Mouse (Mus musculus) hindbrain, embryonic 15.5 days (tissue): Measurements from ENCODE around the gene Cadps2. TPM values are rescaled to one million over a fixed set of nuclear protein-coding genes. Genes with fewer than 3 reads are reported as not detected.
A peak's percentile ranks its signal among the peaks of the same experiment; 100 is the strongest.

Experiments
- ATAC-seq: fragments of 200-750 bp; cut with Nextera tagmentation; 2 replicates; pipeline ENCODE4 v1.8.0; 2017; ENCODE audit warnings: low read depth, moderate number of reproducible peaks, moderate TSS enrichment; ENCODE audit not compliant: low FRiP score
- H3K27ac ChIP-seq: fragments of 300-500 bp; sonication (generic); replicated peaks from 2 replicates; pipeline ENCODE4 v1.5.1; 2015; ENCODE audit warnings: mild to moderate bottlenecking, inconsistent platforms
- H3K27me3 ChIP-seq: fragments of 300-500 bp; sonication (generic); 2 replicates; pipeline ENCODE4 v1.6.1; 2015; ENCODE audit warnings: control low read depth, inconsistent platforms
- H3K36me3 ChIP-seq: fragments of 300-500 bp; sonication (generic); 2 replicates; pipeline ENCODE4 v1.6.1; 2015; ENCODE audit warnings: control low read depth, inconsistent platforms
- H3K4me1 ChIP-seq: fragments of 300-500 bp; sonication (generic); replicated peaks from 2 replicates; pipeline ENCODE4 v1.6.1; 2015; ENCODE audit warnings: control low read depth, inconsistent platforms
- H3K4me2 ChIP-seq: fragments of 300-500 bp; sonication (generic); 2 replicates; pipeline ENCODE4 v1.6.1; 2015; ENCODE audit warnings: moderate library complexity, mild to moderate bottlenecking, inconsistent platforms
- H3K4me3 ChIP-seq: fragments of 300-500 bp; sonication (generic); 2 replicates; pipeline ENCODE4 v1.5.1; 2015; ENCODE audit warnings: mild to moderate bottlenecking, inconsistent platforms
- H3K9ac ChIP-seq: fragments of 300-500 bp; sonication (generic); 2 replicates; pipeline ENCODE4 v1.6.1; 2015; ENCODE audit warnings: inconsistent platforms
- H3K9me3 ChIP-seq: fragments of 300-500 bp; sonication (generic); 2 replicates; pipeline ENCODE4 v1.6.1; 2016; ENCODE audit warnings: control low read depth, inconsistent platforms
- WGBS: fragments of 180-500 bp; shearing (Covaris S2); methylation state at CpG from one replicate; pipeline ENCODE4 v1.1.7; 2015; 5-methylcytosine and 5-hydroxymethylcytosine counted together
- polyA plus RNA-seq: library from polyadenylated mRNA; unstranded; fragments of >200 nt; fragmentation: Nextera tagmentation; extraction: Ambion mirVana; gene quantifications from 2 replicates; pipeline ENCODE4 v1.2.1, GENCODE M21; 2015

Cadps2 gene
- polyA plus RNA-seq, 1 experiment from 2014 or later: 13.9 TPM

DNA sequence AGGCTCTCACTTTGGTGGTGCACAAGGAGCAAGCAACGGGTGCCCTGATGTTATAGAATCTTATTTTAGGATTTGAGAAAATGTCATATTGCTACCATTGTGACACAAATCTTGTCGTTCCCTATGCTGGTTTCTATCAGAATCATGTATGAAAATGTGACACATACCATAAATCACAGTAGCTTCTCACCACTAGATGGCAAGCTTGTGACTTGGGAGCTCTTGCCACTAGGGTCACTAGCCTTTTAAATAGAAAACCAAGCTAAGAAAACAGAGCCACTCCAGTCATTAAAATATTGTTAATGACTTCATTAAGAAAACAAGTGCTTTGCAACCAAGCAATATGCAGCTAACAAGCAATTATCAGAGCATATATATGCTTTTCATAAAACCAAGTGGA lies 81.0 kb downstream of the Cadps2 start:
- no peaks in the 10 kb centered on the region for H3K9me3 ChIP-seq
- H3K4me2 ChIP-seq: no peak overlapping the region
- H3K4me1 ChIP-seq: no peaks in the 10 kb centered on the region
- H3K4me3 ChIP-seq: no peak overlapping the region
- H3K36me3 ChIP-seq: no peaks in the 10 kb centered on the region
- WGBS: 86% methylated on average over 2 of the region's 2 CpGs
- no peak overlapping the region for H3K9ac ChIP-seq
- no peak overlapping the region for H3K27ac ChIP-seq
- no peaks in the 10 kb centered on the region for H3K27me3 ChIP-seq
- no peak for ATAC-seq

DNA sequence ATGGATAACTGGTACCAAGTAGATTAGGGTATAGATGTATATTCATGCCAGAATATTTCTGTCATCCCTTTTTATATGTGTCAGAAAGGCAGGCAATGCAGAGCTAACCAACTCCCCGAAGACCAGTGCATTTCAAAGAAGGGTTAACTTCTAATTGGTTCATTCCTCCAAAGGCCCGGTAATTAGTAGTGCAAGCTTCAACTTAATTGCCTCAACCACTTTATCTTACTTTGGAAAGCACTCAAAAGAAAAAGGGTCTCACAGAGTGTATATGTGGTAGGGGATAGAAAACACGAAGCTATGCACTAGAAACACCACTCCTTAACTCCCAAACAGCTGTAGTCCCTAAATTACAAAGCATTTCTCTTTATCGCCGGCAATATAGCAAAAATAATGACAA lies 90.4 kb downstream of the Cadps2 start:
- 75% methylated on average over 5 of the region's 5 CpGs for WGBS
- Histone ChIP-seq H3K4me1 (no peaks in the 10 kb centered on the region), H3K36me3 (no peaks in the 10 kb centered on the region), H3K9ac (no peak overlapping the region), H3K4me3 (no peak overlapping the region), H3K9me3 (no peaks in the 10 kb centered on the region), H3K27ac (no peak overlapping the region), H3K27me3 (no peaks in the 10 kb centered on the region), H3K4me2 (no peak overlapping the region)
- peak; percentile 48; the same call in 1 of the 2 replicates for ATAC-seq

DNA sequence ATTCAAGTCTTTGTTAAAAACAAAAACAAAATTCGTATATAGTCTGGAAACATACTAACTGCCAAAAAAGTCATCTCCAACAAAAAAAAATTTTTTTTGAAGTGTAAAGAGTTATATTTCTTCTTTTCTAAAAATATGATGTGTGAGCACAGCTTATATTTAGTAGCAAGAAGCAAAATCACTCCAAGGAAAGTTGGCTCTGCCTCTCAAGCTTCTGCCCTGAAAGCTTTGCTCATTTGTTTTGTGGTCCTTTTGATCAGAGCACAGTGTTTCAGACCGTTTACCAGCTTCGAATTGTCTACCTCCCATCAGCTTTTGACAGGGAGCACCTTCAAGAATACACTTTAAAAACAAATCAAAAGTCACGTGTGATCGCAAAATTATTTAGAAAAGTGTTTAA lies 99.2 kb downstream of the Cadps2 start:
- H3K4me3 ChIP-seq: no peak overlapping the region
- 80% methylated on average over 5 of the region's 5 CpGs for WGBS
- no peaks in the 10 kb centered on the region for H3K4me1 ChIP-seq
- no peak overlapping the region for H3K27ac ChIP-seq
- no peaks in the 10 kb centered on the region for H3K36me3 ChIP-seq
- no peaks in the 10 kb centered on the region for H3K27me3 ChIP-seq
- no peaks in the 10 kb centered on the region for H3K9me3 ChIP-seq
- ATAC-seq: no peak
- no peak overlapping the region for H3K9ac ChIP-seq
- H3K4me2 ChIP-seq: no peak overlapping the region

DNA sequence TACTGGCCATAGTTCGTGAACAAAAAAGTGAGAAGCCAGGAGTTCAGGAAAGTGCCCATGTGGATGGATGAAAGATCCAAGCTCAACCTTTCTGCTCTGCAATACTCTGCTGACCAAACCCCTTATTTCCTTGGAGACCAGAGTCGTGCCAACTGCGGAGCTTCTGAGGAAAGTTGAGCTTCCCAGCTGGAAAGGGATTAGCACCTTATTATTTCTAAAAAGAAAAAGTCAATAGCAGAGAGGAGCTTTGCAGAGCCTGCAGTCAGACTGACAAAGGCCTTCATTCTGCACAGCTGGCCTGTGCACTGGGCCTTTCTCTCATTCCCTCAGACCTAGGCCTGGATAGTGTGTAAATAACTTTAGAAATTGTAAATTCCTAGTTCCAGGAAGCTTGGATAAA lies 106.5 kb downstream of the Cadps2 start:
- no peak overlapping the region for H3K9ac ChIP-seq
- H3K9me3 ChIP-seq: no peaks in the 10 kb centered on the region
- no peak for ATAC-seq
- 35% methylated on average over 3 of the region's 3 CpGs for WGBS
- no peaks in the 10 kb centered on the region for H3K36me3 ChIP-seq
- H3K27ac ChIP-seq: no peak overlapping the region
- no peaks in the 10 kb centered on the region for H3K27me3 ChIP-seq
- H3K4me2 ChIP-seq: no peak overlapping the region
- H3K4me3 ChIP-seq: no peak overlapping the region
- no peaks in the 10 kb centered on the region for H3K4me1 ChIP-seq

DNA sequence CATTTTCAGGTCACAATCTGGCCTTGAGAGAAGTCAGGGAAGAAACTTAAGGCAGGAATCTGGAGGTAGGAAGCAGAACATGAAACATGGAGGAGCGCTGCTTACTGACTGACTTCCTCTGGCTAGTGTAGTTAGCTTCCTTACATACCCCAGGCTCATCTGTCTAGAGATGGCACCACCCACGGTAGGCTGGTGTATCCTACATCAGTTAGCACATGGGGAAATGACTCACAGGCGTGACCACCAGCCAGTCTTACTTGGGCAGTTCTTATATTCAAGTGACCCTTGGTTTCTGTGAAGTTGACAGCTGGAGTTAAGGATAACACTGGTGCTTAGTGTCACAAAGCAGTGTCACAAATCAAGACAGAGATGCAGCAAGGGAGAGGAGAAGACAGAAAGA lies 110.6 kb downstream of the Cadps2 start:
- WGBS: 87% methylated on average over 3 of the region's 3 CpGs

DNA sequence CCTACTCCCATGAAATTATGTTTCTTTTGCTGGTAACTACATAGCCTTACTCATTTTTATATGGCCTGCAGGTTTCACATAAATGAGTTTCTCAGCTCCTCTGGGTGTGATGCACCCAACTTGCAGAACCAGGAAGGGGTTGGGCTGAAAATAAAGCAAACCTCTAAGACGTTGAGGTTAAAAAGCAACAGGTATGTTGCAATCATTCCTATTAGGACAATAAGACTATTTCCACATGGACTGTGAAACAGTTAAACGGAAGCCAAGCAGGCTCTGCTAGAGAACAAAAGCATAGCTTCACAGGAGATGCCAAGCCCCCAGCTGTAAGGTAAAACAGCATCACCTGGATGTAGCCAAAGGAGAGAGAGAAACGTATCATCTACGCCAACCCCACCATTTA lies 115.5 kb downstream of the Cadps2 start:
- ATAC-seq: no peak
- no peaks in the 10 kb centered on the region for H3K27me3 ChIP-seq
- WGBS: 89% methylated on average over 4 of the region's 4 CpGs
- no peak overlapping the region for H3K4me3 ChIP-seq
- no peak overlapping the region for H3K27ac ChIP-seq
- H3K36me3 ChIP-seq: no peaks in the 10 kb centered on the region
- no peaks in the 10 kb centered on the region for H3K4me1 ChIP-seq
- H3K9ac ChIP-seq: no peak overlapping the region
- H3K9me3 ChIP-seq: no peaks in the 10 kb centered on the region
- no peak overlapping the region for H3K4me2 ChIP-seq

More for the DNA sequence above, 110.6 kb downstream of the Cadps2 start:
- Histone ChIP-seq H3K9ac (no peak overlapping the region), H3K4me3 (no peak overlapping the region), H3K27ac (no peak overlapping the region), H3K27me3 (no peaks in the 10 kb centered on the region), H3K4me1 (no peaks in the 10 kb centered on the region), H3K36me3 (no peaks in the 10 kb centered on the region), H3K9me3 (no peaks in the 10 kb centered on the region), H3K4me2 (no peak overlapping the region)
- no peak for ATAC-seq

DNA sequence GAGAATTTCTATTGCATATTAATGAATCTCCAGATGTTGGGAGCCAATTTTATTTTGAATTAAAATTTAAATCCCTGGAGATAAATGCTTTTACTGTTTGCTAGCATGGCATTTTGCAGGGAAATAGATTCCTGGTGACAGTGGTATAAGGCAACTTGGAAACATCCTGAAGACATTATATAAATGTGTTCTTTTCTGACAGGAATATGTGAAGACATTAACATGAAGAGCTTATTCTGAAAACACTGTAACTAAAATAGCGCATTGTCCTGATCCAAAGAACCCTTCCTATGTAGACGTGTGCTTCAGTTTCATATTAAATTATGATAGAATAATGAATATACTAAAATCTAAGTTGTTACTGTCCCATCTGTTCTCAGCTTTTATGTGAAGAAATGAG lies 118.8 kb downstream of the Cadps2 start:
- no peak overlapping the region for H3K4me3 ChIP-seq
- H3K9me3 ChIP-seq: no peaks in the 10 kb centered on the region
- no peak for ATAC-seq
- no peaks in the 10 kb centered on the region for H3K36me3 ChIP-seq
- no peak overlapping the region for H3K27ac ChIP-seq
- H3K27me3 ChIP-seq: no peaks in the 10 kb centered on the region
- no peaks in the 10 kb centered on the region for H3K4me1 ChIP-seq
- WGBS: 93% methylated on average over 2 of the region's 2 CpGs
- H3K9ac ChIP-seq: no peak overlapping the region
- H3K4me2 ChIP-seq: no peak overlapping the region

DNA sequence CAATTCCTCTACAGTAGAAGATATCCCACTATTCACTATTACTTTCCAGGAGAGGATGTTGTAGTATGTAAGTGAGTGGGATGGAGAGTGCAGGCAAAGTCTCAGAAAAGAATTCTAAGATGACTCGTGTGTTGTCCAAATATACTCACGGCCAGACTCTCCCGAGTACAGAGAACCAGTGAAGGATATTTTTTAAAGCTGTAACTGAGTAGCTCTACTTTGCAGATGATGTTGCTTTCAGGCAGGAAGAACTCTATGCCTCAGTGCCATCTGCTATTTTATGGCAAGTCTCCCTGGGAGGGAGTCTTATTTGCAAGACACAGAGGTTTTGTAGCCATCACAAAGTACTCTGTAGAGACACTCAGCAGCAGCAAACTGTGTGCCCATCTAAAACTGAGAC lies 131.7 kb downstream of the Cadps2 start:
- no peak for ATAC-seq

DNA sequence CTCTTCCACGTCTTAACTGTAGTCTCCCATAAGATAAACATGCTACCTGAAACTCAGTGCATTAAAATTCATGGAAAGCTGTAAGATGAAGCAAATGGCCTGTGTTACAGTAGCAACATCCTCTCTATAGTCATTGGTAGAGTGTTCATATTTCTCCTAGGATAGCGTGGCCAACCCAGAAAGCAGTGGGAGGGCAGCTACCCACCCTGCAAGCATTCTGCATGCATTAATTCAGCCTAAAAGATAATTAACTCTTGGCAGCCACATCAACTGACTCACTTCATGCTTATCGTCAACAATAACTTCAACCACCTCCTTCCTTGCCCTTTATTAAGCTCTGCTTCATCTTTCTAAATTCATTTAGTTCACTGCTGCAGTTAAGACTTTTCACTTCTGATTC lies 138.3 kb downstream of the Cadps2 start:
- no peak overlapping the region for H3K4me2 ChIP-seq
- H3K27ac ChIP-seq: no peak overlapping the region
- no peak for ATAC-seq
- H3K4me3 ChIP-seq: no peak overlapping the region
- H3K4me1 ChIP-seq: no peaks in the 10 kb centered on the region
- H3K27me3 ChIP-seq: no peaks in the 10 kb centered on the region
- H3K9me3 ChIP-seq: no peaks in the 10 kb centered on the region
- H3K36me3 ChIP-seq: no peaks in the 10 kb centered on the region
- H3K9ac ChIP-seq: no peak overlapping the region
- WGBS: 64% methylated on average over 3 of the region's 3 CpGs

More for the DNA sequence above, 131.7 kb downstream of the Cadps2 start:
- Histone ChIP-seq H3K27me3 (no peaks in the 10 kb centered on the region), H3K36me3 (no peaks in the 10 kb centered on the region), H3K27ac (no peak overlapping the region), H3K4me1 (no peaks in the 10 kb centered on the region), H3K9me3 (no peaks in the 10 kb centered on the region), H3K4me2 (no peak overlapping the region), H3K9ac (no peak overlapping the region), H3K4me3 (no peak overlapping the region)
- 81% methylated on average over 3 of the region's 3 CpGs for WGBS

DNA sequence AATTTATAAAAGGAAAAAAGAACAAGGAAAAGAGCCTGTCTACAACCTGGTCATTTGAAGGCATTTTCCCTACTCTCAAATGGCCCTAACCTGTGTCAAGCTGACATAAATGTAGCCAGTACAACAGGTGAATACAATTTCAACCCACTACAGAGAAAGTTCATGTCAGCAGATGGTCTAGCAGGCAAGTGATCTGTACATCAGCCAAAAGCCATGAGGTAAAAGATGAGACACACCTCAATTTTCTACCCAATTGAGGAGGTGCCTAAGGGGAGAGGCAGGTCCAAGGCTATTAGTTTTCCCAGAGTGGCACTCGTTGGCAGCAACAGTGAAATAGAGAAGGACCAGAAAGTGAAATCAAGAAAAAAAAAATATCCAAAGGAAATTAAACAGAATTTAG lies 161.0 kb downstream of the Cadps2 start:
- H3K9ac ChIP-seq: no peak overlapping the region
- H3K4me3 ChIP-seq: no peak overlapping the region
- no peaks in the 10 kb centered on the region for H3K9me3 ChIP-seq
- WGBS: 90% methylated on average over 1 of the region's 1 CpGs
- H3K4me2 ChIP-seq: no peak overlapping the region
- no peaks in the 10 kb centered on the region for H3K27me3 ChIP-seq
- H3K27ac ChIP-seq: no peak overlapping the region
- no peaks in the 10 kb centered on the region for H3K36me3 ChIP-seq
- no peak for ATAC-seq
- no peaks in the 10 kb centered on the region for H3K4me1 ChIP-seq

DNA sequence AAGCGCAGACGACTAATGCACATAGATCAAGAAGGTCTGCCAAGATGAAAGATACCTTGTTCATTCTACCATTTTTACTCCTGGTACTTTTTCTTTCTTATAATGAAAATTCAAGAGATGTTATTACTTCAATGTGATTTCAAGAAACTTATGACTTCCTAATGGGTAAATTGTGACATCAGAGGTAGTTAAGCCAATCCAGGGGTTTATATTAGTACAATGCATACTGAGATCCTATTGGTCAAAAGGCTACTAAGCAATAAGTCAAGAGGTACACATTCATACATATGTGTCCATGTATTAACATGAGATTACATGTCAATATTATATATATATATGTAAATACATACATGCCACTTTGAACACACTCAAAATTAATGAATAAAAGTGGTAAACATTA lies 184.2 kb downstream of the Cadps2 start, which contains the start of gene Rnf148:
Gene Rnf148 (minus strand): TSS at position 101 of the 400 bp plus-strand sequence.
- H3K27ac ChIP-seq: no peak within 1 kb of the TSS
- H3K27me3 ChIP-seq: no peaks in the 10 kb centered on the region
- no peaks in the 10 kb centered on the region for H3K36me3 ChIP-seq
- no peak within 1 kb of the TSS for H3K9ac ChIP-seq
- no peaks in the 10 kb centered on the region for H3K9me3 ChIP-seq
- no peak for ATAC-seq
- H3K4me3 ChIP-seq: no peak within 1 kb of the TSS
- no peaks in the 10 kb centered on the region for H3K4me1 ChIP-seq
- WGBS: 91% methylated on average over 2 of the region's 2 CpGs
- H3K4me2 ChIP-seq: no peak within 1 kb of the TSS

DNA sequence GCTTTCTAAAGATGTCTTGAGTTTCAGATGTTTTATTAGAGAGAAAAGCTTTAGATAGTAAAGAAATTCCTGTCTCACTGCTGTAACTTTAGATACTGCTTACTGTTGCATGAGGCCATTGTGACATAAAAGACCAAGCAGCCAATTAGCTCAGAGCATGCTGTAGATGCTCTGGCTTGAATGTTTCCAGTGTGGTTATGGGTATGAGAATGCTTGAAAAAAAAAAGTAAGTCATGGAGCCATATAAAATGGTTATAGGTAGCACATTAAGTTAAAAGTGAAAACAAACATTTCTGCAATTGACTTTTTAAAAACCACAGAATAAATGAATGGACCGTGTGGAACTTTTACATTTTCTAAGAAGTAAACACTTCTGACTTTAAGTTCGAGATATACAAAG lies 189.0 kb downstream of the Cadps2 start, which contains the start of gene Rnf133:
Gene Rnf133 (minus strand): TSS at position 101 of the 400 bp plus-strand sequence.
- Histone ChIP-seq H3K9ac (no peak within 1 kb of the TSS), H3K4me3 (no peak within 1 kb of the TSS), H3K27me3 (no peaks in the 10 kb centered on the region), H3K27ac (no peak within 1 kb of the TSS), H3K4me1 (no peaks in the 10 kb centered on the region), H3K9me3 (no peaks in the 10 kb centered on the region), H3K36me3 (no peaks in the 10 kb centered on the region), H3K4me2 (no peak within 1 kb of the TSS)
- 94% methylated on average over 2 of the region's 2 CpGs for WGBS
- no peak for ATAC-seq

DNA sequence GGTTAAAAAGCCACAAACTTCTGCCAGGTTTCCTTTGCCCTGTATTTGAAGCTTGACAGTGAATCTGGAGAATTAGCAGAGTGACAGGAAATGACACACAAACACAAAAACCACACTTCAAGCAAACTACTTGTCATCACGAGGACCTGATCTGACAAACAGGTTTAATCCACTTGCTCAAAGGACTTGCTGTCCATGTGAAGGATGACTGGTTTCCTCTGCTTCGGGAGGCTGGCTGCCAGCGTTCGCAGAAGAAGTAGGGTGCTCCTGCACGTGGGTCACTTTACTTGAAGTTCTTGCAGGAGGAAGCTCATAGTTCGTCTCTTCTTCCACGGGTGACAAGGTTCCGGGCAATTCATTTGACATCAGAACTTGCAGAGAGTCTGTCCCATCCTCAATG lies 190.5 kb downstream of the Cadps2 start:
- WGBS: 81% methylated on average over 8 of the region's 8 CpGs
- Histone ChIP-seq H3K36me3 (no peaks in the 10 kb centered on the region), H3K9me3 (no peaks in the 10 kb centered on the region), H3K4me3 (no peak overlapping the region), H3K27ac (no peak overlapping the region), H3K4me1 (no peaks in the 10 kb centered on the region), H3K4me2 (no peak overlapping the region), H3K27me3 (no peaks in the 10 kb centered on the region), H3K9ac (no peak overlapping the region)
- no peak for ATAC-seq
